Mouse (Mus musculus) erythroblast, embryonic 14.5 days (primary cell): ENCODE data around the gene Max.

ENCODE experiments used
- GATA1 ChIP-seq: IDR thresholded peaks from 2 replicates; pipeline ENCODE4 v1.6.1; 2012; ENCODE audit warnings: low read length, inconsistent platforms, mixed read lengths
- TAL1 ChIP-seq: IDR thresholded peaks from 3 replicates; pipeline ENCODE4 v1.6.1; 2012; ENCODE audit warnings: low read length, inconsistent platforms, mixed read lengths

DNA sequence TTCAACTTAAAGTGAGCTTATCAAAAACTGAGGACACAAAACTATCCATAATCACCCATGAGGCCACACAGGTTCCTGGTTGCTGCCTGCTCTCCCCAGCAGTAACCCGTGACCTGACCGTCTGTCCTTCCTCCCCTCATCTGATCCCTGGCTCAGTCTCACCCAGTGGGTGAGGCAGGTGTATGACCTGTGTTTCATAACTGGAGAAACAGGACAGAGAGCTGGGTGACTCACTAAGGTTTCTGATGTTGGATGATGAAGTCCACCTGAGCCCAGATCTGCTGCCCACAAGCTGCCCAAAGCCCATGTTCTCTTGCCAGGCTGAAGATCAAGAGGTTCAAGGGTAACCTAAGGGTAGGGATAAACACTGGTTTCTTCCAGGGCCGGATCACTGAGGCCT, 35.0 kb downstream of the Max start:
- TF ChIP-seq GATA1 = no peak
- TF ChIP-seq TAL1 = no peak
